Mouse (Mus musculus) layer of hippocampus, postnatal 36 days (tissue): Measurements from ENCODE around the gene Inka2. TPM values are rescaled to one million over a fixed set of nuclear protein-coding genes. Genes with fewer than 3 reads are reported as not detected.
A peak's percentile ranks its signal among the peaks of the same experiment; 100 is the strongest.
"Not testable (repeated sequence)": the region's sequence is repeated elsewhere in the genome, so short reads cannot be mapped to it uniquely, and the experiment has no call there.

ENCODE experiments used
- DNase-seq, 2 experiments: peaks; one replicate each; pipeline ENCODE4 v3.0.0; 2022
- total RNA-seq, 2 experiments: library from RNA; stranded (reverse); gene quantifications; 2 replicates each; pipeline ENCODE4 v1.2.3; 2021

The Inka2 gene
- total RNA-seq, 2 experiments from 2014 or later = 70.4 to 75.5 TPM

- DNase-seq = no peak
Measured at GRCm38 (mm10) chr3:105697148-105697441, 7.3 kb upstream of the Inka2 start.

- no peak for DNase-seq
Measured at GRCm38 (mm10) chr3:105698311-105698710, 6.1 kb upstream of the Inka2 start.

- no peak for DNase-seq
Measured at GRCm38 (mm10) chr3:105699241-105699933, 5.0 kb upstream of the Inka2 start.

GRCm38 (mm10) chr3:105700786-105701185 lies 3.6 kb upstream of the Inka2 start:
- not testable (repeated sequence) for DNase-seq

- no peak for DNase-seq
Measured at GRCm38 (mm10) chr3:105701399-105701798, 3.0 kb upstream of the Inka2 start.

- no peak for DNase-seq
Measured at GRCm38 (mm10) chr3:105703571-105703970, 828 bp upstream of the Inka2 start.

GRCm38 (mm10) chr3:105705061-105705549 lies 706 bp downstream of the Inka2 start:
- DNase-seq = peak; percentile 90

- no peak for DNase-seq
Measured at GRCm38 (mm10) chr3:105705561-105705960, 1.2 kb downstream of the Inka2 start.

- DNase-seq = no peak
Measured at GRCm38 (mm10) chr3:105706366-105707020, 2.1 kb downstream of the Inka2 start.

GRCm38 (mm10) chr3:105707590-105707989 lies 3.2 kb downstream of the Inka2 start:
- DNase-seq = no peak

- DNase-seq = no peak
Measured at GRCm38 (mm10) chr3:105710246-105710645, 5.8 kb downstream of the Inka2 start.

- DNase-seq = no peak
Measured at GRCm38 (mm10) chr3:105711741-105712140, 7.3 kb downstream of the Inka2 start.

- no peak for DNase-seq
Measured at GRCm38 (mm10) chr3:105712827-105713226, 8.4 kb downstream of the Inka2 start.

- no peak for DNase-seq
Measured at GRCm38 (mm10) chr3:105714091-105714819, 9.9 kb downstream of the Inka2 start.

GRCm38 (mm10) chr3:105714820-105715167 lies 10.4 kb downstream of the Inka2 start:
- DNase-seq = no peak

GRCm38 (mm10) chr3:105716353-105717000 lies 12.1 kb downstream of the Inka2 start:
- DNase-seq = no peak

GRCm38 (mm10) chr3:105717856-105718555 lies 13.6 kb downstream of the Inka2 start:
- DNase-seq = no peak

- DNase-seq = no peak
Measured at GRCm38 (mm10) chr3:105718746-105719145, 14.3 kb downstream of the Inka2 start.

GRCm38 (mm10) chr3:105719979-105720378 lies 15.6 kb downstream of the Inka2 start:
- no peak for DNase-seq

GRCm38 (mm10) chr3:105720514-105720913 lies 16.1 kb downstream of the Inka2 start:
- DNase-seq = no peak

GRCm38 (mm10) chr3:105721681-105722201 lies 17.3 kb downstream of the Inka2 start:
- DNase-seq = no peak

GRCm38 (mm10) chr3:105722510-105722909 lies 18.1 kb downstream of the Inka2 start:
- no peak for DNase-seq
